Comparison of ENCODE assay signal across 10 mouse cellular contexts in genomic region chr14:57535646-57536045, GRCm38 (mm10). TPM values are rescaled to one million over a fixed set of nuclear protein-coding genes. Genes with fewer than 3 reads are reported as not detected.
DNase-seq lines count a peak whose midpoint lies in the region; ATAC-seq and TF ChIP-seq lines count a peak whose summit lies in the region.
"Had no signal": no experiment of that assay in that cellular context is flagged by ENCODE, and none has a peak within 500 bp of the region (broad histone marks: within the 10 kb centered on the region; RNA-seq: fewer than 3 reads in every experiment).

No protein-coding gene starts in this region.

- H3K4me2 ChIP-seq in heart, embryonic 14.5 days (ENCODE audit: low read length), result peak overlapping the region; percentile 37
- H3K4me2 ChIP-seq: limb, embryonic 12.5 days had no signal

- peaks cover 42 to 45% of the 10 kb centered on the region in 2 experiments for H3K4me1 ChIP-seq in heart, embryonic 14.5 days (ENCODE audit: control insufficient read depth in 2 of 2, insufficient read depth in 2 of 2, low read length in 2 of 2)

- intact Hi-C loops in left cerebral cortex, adult 2 months (cut with DNase I), result loop anchor here (2.0 kb wide), 1 partner anchor 35 kb away; the partner anchor contains the start of gene Eef1akmt1
- intact Hi-C loops in left cerebral cortex, postnatal 4 days (cut with DNase I), result no loop called here

- WGBS in heart, embryonic 14.5 days, result 26% methylated on average over 6 of the region's 6 CpGs

- H3K9me3 ChIP-seq in heart, embryonic 14.5 days (ENCODE audit: control insufficient read depth, low read length), result no peaks in the 10 kb centered on the region
- H3K9me3 ChIP-seq: limb, embryonic 12.5 days had no signal

- DNase-seq in cerebellum, adult 18-20 months, result peak; percentile 21 to 37
- DNase-seq in cerebellum, adult 11 months, result no peak
- DNase-seq in left cerebral cortex, adult 2 months (ENCODE audit: extremely low spot score in 1 of 2, low spot score in 2 of 2), result no peak
- DNase-seq in left cerebral cortex, postnatal 4 days, result no peak
- peak; percentile 62 for DNase-seq in lung, postnatal 10 days
- DNase-seq in embryo, embryonic 11 days, result no peak
- DNase-seq in adrenal gland, postnatal 36 days, result no peak

- peak; percentile 57 for ATAC-seq in heart, embryonic 14.5 days (ENCODE audit: insufficient number of reproducible peaks, insufficient read depth, low FRiP score, low read depth)

- H3K27me3 ChIP-seq in heart, embryonic 14.5 days (ENCODE audit: control insufficient read depth, insufficient read depth, low read length), result peaks cover 4% of the 10 kb centered on the region; the same call in 1 of the 2 replicates

- no peak overlapping the region for H3K9ac ChIP-seq in heart, embryonic 14.5 days (ENCODE audit: low read length)
- H3K9ac ChIP-seq: limb, embryonic 12.5 days had no signal

- no peaks in the 10 kb centered on the region for H3K36me3 ChIP-seq in heart, embryonic 14.5 days (ENCODE audit: control insufficient read depth, insufficient read depth, low read length)
- H3K36me3 ChIP-seq: limb, embryonic 12.5 days had no signal

- TF ChIP-seq CTCF in left cerebral cortex, adult 2 months (IDR thresholded peaks at IDR 0.05), result no peak

- H3K4me3 ChIP-seq in left cerebral cortex, adult 2 months, result no peak overlapping the region
- no peak overlapping the region for H3K4me3 ChIP-seq in heart, embryonic 14.5 days (ENCODE audit: control insufficient read depth in 1 of 2, insufficient read depth in 1 of 2, low read depth in 1 of 2, low read length in 2 of 2)
- H3K4me3 ChIP-seq: limb, embryonic 12.5 days had no signal

- peak overlapping the region; percentile 51; the same call in 1 of the 2 replicates for H3K27ac ChIP-seq in left cerebral cortex, adult 2 months
- H3K27ac ChIP-seq in heart, embryonic 14.5 days (replicated peaks in 1 of 2; ENCODE audit: control insufficient read depth in 1 of 2, insufficient read depth in 1 of 2, low read depth in 2 of 2, low read length in 2 of 2), result peak overlapping the region; percentile 63 to 87
- H3K27ac ChIP-seq: limb, embryonic 12.5 days had no signal

RNA-seq across cellular contexts. Expression of gene Il17d, which starts 11.1 kb away (rescaled TPM):
- total RNA-seq in left cerebral cortex, adult 2 months (2021), result 10 to 100 TPM; 15.4 to 17.7 TPM
- total RNA-seq in left cerebral cortex, postnatal 4 days (2021), result 10 to 100 TPM; 20.6 to 21.6 TPM
- 0.78 and 1.0 TPM in 2 replicates for polyA plus RNA-seq in heart, embryonic 14.5 days (2014; fragmentation: Nextera tagmentation; extraction: Ambion mirVana)
- total RNA-seq in adrenal gland, postnatal 36 days (2021), result 1 to 10 TPM; 1.9 to 2.5 TPM
- total RNA-seq: hematopoietic stem cell, adult 5-6 weeks had no signal

RNA-seq across cellular contexts. Expression of gene Eef1akmt1, which starts 35.8 kb away (rescaled TPM):
- total RNA-seq in left cerebral cortex, adult 2 months (2021), result 10 to 100 TPM; 30.7 to 38.0 TPM
- 10 to 100 TPM; 29.4 to 29.6 TPM for total RNA-seq in left cerebral cortex, postnatal 4 days (2021)
- polyA plus RNA-seq in heart, embryonic 14.5 days (2014; fragmentation: Nextera tagmentation; extraction: Ambion mirVana), result 73.8 and 82.0 TPM in 2 replicates
- total RNA-seq in adrenal gland, postnatal 36 days (2021), result 10 to 100 TPM; 26.4 to 27.5 TPM

Comparison
In these comparisons a context has a peak if more than half of its experiments do, and no peak if none do; other contexts are left out.
1. DNase-seq: peak in cerebellum, adult 18-20 months (2 of 2) and lung, postnatal 10 days (single experiment); none in cerebellum, adult 11 months (single experiment), left cerebral cortex, adult 2 months (0 of 2), left cerebral cortex, postnatal 4 days (single experiment), embryo, embryonic 11 days (single experiment) and adrenal gland, postnatal 36 days (0 of 2).
2. RNA of gene Il17d, which starts 11.1 kb away (total RNA-seq): 20.6 to 21.6 TPM in left cerebral cortex, postnatal 4 days and 15.4 to 17.7 TPM in left cerebral cortex, adult 2 months; 1.9 to 2.5 TPM in adrenal gland, postnatal 36 days; every median in the first group is over 4 times any median in the second.